Mouse (Mus musculus): Measurements from ENCODE around the gene Mymx. TPM values are rescaled to one million over a fixed set of nuclear protein-coding genes. Genes with fewer than 3 reads are reported as not detected.

Mymx gene
- total RNA-seq, 2 experiments from 2014 or later, result not detected

DNA sequence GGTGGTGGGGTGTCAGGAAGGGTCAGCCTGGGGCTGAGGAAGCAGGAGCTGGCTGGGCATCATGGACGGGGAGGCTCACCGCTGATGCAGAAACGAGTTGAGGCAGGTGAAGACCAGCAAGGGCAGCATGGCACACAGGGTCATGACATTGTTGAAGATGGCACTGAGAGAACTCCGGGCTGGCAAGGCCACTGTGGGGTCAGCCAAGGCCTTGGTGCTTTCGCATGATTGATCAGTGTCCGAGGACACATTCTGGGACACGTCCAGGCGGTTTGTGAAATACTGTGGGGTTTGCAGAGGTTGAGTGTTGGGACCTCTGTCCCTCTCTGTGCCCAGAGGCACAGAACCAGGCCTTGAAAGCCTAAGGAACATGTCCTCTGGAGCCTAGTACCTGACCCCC is 12.1 kb downstream of the Mymx start:
- DNase-seq, result no peak

DNA sequence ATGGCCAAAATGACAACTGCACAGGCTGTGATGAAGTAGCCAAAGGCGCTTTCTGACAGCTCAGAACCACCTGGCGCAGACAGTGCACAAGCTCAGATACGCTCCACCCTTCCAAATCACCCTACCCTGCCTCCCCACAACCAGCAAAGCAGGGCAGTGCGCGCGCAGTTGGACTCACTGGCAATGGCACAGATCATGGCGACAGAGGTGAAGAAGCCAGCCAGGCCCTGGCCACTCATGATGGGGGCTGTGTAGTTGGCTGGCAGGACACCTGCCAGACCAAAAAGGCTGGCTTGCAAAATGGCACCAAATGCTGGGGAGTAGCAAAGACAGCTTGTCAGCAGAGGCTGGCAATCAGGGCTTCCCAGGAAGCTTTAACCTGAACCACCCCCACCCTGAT is 12.7 kb downstream of the Mymx start:
- no peak for DNase-seq

DNA sequence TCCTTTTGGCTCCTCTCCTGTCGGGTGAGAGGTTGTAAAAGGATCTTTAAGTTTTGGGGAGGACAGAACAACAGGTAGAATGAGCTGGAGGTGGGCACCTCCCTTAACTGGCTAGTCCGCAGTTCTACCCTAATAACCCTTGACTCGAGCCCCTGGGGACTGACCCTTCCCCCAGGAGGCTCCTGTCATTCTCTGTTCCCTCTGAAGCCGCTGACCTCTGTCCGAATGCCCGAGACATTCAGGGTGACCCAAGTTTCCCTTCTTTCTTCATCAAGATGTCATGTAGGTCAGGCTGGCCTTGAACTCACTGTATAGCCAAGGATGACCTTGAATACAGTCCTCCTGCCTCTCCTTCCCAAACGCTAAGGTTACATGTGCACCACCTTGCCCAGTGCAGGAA is 13.5 kb downstream of the Mymx start:
- no peak for DNase-seq

DNA sequence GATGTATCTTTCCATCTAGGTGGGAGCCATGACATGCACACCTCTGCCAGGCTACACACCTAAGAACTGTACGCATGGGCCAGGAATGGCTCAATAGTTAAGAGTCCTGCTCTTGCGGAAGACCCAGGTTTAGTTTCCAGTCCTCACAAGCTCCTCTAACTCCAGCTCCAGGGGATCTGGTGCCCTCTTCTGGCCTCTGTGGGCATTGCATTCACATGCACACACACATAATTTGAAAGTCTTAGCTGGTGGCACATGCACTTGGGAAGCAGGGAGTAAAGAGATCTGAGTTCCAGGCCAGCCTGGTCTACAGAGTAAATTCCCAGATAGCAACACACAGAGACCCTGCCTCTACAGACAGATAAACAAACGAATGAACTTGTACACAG is 15.5 kb downstream of the Mymx start:
- DNase-seq, result peak; percentile 59

DNA sequence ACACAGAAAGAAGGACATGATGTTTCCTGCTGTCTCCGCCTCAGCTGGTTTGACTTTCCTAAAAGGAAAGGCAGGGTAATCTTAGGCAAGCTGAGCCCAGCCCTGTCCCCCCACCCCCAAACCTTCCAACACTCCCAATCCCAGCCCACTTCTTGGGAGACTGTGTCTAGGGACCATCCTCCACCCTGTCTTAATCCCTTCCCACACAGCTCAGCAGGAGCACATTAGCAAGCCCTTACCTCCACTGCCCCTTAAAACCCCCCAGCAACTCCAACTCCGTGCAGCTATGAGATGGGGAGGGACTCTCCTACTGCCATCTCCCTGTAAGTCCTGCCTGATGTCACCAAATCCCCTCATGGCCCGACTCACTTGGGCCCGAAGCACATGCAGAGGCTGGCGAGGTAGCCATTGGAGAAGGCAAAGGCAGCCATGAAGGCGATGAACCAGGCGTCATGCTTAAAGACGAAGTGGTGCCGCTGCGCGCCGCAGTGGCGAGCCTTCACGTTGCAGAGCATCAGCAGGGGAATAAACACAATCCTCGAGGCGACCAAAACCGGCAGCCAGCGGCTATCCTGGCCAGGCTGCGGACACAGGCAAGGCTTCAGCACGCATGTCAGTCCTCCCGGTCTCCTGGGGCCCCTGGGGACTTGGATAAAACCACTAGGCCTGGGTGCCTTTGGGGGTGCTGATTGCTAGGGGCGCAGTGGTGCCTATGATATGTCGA is 16.0 kb downstream of the Mymx start:
- no peak for DNase-seq

DNA sequence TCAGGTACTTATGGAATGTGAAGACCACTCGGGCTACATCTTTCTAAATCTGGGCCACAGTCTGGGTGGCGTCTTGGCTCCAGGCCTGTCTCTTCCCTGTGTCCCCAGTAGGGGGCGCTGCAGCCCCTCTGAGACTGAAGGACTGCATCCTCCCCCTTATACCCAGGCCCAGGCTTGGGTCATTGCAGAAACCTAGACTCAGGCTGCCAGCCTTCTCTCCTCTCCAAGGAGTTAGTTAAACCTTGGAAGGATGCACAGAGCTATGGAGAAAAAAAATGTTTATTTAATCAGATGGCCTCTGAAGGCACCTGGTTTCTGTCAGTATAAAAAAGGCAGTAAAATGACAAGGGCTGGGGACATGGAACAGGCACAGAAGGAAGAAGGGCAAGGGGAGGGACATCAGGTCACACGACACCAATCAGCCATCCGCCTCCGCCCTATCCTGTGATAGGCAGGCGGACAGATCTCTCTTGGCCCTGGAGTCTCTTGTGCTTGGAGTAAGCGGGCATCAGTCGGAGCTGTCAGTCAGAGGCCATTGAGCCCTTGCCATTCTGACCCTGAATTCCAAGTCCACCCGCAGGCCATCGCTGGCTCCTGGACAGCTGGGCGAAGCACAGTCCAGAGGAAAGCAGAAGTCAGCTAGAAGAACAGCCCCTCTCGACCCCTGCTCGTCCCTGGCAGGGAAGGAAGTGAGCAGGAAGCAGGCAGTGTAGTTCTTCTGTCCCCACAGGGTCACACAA is 16.8 kb downstream of the Mymx start:
- DNase-seq, result peak; percentile 92

DNA sequence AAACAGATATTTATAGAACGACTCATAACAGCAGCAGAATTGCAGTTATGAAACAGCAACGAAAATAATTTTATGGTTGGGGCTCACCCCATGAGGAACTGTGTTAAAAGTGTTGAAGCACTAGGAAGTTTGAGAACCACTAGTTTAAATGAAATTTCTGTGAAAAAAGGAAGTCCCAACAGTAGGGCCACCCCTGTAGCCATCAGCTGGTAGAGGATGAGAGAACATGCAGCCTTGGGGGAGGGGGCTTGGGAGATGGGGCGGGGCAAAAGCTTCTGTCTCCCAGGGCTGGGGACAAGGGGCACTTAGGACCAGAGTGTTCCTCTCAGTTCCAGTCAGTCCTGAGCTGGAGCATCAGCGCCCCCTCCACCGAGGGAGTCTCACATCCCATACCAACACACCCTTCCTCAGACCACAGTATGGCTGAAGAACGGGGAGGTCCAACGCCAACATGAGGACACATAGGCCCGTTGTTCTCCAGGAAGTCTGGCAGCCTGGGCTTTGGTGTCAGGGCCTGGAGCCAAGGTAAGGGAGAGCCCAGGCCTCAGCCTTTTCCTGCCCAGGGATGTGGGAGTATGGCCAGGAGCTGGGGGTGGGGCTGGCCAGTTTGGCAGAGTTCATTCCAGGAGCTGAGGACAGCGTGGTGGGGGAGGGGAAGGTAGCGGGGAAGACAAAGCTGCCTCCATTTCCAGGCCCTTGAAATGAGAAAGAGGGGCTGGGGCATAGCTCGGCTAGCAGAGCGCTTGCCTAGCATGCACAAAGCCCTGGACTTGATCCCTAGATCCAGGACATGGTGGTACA is 17.6 kb downstream of the Mymx start:
- DNase-seq, result peak; percentile 95

DNA sequence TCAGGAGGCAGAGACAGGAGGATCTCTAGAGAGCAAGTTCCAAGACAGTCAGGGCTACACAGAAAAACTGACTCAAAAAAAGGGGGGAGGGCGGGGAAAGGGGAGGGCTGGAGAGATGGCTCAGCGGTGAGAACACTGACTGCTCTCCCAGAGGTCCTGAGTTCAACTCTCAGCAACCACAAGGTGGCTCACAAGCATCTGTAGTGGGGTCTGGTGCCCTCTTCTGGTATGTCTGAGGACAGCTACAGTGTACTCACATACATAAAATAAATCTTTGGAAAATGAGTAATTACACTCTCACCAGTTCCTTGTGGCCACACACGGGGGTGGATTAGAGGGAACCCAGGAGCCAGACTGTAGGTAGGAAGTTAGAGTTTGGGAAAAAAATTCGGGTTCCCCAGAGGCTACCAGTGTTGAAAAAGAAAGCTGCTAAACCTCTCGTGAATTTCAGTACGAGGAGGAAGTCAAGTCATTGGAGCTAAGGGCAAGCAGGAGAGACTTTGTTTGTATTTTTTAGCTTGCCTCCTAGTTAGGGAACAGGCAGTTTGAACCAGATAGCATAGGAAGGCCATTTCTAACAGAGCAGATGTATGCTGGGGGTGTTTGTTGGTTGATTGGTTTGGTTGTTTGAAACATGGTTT is 19.1 kb downstream of the Mymx start:
- DNase-seq, result no peak

DNA sequence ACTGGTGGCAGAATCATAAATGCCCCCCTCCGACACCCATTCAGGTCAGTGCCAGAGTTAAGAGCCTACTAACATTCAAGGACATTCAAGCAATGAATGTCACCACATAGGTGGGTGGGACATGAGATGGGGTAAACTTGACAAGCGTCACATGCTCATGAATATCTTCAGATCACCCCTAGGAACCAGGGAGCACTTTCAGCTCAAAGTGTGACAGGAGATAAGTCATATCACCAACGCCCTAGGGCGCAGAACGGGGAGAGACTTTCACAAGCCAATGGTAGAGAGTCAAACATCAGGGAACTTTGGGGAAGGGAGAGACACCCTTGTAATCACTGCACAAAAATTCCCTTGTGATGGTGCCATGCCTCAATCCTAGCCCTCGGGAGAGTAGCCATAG is 19.7 kb downstream of the Mymx start:
- no peak for DNase-seq

DNA sequence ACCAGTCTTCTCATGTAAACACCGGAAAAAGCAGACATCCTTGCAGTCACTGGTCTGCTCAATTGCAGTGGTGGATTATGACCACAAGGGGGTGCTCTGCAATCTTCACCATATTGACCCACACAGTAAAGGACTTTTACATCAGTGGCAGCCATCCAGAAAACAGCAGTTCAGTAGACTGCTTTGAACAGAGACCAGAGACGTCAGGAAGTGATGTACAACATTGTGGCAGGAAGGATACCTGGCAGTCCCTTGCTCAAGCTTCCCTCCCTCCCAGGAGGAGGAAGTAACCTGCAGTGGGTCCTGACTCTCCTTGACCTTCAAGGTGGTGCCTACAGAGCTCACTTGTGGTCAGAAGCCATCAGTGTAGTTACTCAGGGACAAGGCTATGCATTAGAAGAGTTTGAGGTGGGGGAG is 20.3 kb downstream of the Mymx start:
- DNase-seq, result peak; percentile 87

DNA sequence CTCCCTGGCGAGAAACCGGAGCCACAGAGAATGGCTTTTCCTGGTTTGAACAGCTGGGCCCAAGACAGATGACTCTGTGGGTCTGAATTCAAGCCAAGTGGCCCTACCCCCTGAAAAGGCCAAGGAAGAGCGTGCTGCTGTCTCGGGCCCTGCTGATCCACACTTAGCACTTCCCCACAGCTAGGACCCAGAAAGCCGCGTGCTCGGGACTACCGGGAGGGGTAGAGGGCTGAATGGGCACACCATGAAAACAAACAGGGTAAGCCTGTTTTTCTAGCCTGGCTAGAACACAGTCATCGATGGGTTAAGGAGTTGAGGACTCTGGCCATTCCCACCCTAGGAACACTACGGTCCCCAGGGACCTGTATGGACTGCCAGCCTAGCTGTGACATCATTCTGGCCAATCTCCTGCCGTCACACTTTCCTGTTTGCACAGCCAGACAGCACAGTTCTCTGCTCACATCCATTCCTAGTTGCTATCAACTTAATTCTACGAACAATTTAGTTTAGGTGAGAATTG is 20.9 kb downstream of the Mymx start:
- DNase-seq, result peak; percentile 65

DNA sequence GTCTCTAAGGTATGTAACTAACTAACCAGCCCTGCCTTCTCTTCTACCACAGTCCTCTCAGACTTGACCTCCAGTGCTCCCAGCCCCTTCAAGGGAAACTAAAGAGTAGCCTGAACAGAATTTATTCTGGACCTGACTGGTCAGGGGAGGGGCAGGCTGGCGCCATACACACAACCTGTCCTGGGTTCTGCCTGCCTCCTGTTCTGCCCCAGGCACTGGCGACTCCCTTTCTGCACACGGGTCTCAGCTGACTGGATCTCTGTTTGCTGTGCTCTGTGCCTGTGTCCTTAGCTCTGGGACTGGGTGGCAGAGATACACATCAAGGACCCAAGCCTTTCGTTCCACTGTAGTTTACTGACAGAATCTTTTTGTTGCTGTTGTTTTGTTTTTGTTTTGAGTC is 22.3 kb downstream of the Mymx start:
- DNase-seq, result no peak

DNA sequence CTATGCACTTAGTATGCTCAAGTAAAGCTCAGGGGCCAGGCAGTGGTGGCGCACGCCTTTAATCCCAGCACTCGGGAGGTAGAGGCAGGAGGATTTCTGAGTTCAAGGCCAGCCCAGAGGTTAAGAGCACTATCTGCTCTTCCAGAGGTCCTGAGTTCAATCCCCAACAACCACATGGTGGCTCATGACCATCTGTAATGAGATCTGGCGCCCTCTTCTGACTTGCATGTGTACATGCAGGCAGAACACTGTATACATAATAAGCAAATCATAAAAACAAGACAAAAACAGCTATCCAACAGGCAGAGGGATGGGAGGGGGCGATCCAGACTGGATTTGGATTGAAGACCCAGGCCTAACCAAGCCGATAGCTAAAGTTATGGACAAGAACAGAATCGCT is 23.1 kb downstream of the Mymx start:
- no peak for DNase-seq

DNA sequence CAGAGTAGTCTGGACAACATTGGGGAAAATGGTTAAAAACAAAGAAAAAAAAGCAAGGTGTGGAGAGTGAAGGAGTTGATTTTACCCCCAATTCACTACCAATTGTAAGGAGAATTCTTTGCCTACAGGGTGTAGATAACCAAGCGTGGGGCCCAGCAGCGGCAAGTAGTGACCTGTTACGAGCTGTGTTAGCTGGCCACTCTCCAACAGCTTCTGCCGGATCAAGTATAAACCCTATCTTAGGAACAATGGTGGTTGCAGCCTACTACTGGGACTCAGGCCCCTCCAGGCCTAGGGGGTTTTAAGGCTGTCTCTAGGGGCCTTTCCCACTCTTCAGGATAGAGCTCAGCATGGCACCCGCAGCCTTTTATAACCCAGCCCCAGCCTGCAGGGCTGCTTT is 23.7 kb downstream of the Mymx start:
- no peak for DNase-seq

DNA sequence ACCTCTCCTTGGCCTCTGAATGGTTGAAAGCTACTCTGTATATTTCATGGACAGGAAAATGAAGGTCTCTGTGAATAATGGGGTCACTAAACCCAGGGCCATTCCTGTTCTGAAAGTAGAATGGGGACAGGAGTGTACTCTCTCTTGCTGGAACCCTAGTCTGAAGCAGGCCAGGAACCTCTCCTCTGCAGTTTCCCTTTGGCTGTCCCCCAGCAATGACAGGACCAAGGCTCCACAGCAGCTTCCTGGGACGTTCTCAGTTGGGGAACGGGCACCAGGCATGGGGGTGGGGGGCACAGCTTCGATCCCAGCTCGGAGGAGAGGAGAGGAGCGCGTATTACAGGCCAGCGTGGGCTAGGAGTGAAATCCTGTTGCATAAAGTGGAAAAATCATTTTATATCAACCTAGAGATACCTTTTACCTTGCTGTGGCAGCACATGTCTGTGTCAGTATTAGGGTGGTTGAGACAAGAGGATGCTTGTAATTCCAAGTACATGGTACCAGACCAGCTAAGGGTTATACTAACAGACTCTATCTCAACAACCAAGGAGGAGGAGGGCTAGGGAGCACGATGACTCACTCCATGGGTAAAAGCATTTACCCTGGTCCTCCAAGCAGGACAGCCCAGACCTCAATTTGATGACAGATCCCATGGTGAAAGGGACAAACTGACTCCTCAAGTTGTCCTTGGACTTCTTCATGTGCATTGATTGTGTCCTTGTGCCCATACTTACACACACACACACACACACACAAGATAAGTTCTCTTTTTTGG is 26.6 kb downstream of the Mymx start:
- no peak for DNase-seq

DNA sequence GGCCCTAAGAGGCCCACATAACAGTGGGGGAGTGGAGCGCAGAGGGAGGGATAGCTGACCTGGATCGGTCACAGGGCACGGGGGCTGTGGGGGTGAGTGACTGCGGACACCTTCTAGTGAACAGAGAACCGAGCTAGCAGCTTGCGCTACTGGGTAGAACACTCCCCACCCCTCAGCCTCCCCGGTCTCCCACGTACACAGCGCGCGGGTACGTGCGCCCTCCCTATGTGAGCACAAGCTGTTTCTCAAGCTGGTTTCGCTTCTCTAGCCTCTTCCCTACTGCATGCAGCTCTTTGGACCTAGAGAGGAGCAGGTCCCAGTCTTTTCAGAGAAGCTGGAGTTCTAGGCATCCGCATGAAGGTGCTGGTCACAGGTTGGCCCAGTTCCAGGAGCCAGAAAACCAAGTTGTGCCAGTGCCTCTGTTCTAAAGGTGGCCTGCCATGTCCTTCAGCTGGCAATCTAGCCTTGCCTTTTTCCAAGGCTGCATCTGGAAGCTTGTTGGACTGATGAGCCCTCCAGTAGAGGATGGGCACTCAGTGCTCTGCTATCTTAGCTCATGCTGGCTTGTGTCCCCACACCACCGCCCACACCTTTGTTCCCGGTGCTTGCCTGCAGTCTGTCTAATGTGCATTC is 27.7 kb downstream of the Mymx start:
- DNase-seq, result peak; percentile 70

DNA sequence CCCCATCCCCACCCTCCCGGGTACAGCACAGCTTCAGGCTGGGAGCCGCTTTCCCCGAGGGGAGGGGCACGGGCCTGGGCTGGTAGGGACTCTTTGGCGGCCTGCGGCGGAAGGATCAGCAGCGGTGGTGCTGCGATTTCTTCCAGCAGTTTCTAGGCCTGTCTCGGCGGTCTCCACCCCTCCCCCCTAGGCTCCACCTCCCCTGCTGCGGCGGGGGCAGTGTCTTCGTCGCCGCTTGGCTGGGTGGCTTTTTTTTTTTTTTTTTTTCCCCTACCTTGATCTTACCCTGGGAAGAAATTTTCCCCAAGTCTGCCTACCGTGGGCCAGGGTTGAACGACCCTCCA is 28.1 kb downstream of the Mymx start:
- DNase-seq, result peak; percentile 98

DNA sequence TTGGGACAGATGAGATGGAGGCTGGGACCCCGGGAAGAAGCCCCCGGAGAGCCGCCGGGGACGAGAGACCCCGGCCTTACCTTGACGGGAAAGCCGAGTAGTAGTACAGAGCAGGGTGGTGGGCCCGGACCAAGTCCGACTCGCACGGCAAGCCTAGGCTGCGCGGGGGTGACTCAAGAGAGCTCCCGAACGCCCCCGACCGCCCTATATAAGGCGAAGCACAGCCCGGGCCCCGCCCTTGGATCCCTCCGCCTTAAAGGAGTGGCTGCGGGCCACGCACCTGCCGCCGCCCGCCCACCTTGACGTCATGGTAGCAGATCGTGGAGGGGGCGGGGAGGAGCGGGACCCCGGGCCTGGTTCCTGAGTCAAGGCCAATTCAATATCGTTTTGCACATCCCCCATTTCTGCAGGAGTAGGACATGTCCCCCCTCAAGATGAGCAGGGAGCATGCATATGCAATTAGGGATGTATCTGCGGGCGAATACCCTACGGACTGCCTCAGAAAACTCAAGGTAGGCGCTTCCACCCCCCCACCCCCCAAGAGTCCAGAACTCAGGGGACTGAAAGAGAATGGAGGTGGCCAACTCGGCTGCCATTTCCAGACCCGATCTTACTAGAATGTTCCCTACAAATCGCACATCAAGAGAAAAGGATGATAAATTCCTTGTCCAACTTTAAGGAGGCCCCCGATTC is 28.7 kb downstream of the Mymx start, which contains the start of gene Hsp90ab1:
Hsp90ab1 (minus strand) TSS at position 185 of the 693 bp plus-strand sequence.
- DNase-seq, result peak; percentile 99

DNA sequence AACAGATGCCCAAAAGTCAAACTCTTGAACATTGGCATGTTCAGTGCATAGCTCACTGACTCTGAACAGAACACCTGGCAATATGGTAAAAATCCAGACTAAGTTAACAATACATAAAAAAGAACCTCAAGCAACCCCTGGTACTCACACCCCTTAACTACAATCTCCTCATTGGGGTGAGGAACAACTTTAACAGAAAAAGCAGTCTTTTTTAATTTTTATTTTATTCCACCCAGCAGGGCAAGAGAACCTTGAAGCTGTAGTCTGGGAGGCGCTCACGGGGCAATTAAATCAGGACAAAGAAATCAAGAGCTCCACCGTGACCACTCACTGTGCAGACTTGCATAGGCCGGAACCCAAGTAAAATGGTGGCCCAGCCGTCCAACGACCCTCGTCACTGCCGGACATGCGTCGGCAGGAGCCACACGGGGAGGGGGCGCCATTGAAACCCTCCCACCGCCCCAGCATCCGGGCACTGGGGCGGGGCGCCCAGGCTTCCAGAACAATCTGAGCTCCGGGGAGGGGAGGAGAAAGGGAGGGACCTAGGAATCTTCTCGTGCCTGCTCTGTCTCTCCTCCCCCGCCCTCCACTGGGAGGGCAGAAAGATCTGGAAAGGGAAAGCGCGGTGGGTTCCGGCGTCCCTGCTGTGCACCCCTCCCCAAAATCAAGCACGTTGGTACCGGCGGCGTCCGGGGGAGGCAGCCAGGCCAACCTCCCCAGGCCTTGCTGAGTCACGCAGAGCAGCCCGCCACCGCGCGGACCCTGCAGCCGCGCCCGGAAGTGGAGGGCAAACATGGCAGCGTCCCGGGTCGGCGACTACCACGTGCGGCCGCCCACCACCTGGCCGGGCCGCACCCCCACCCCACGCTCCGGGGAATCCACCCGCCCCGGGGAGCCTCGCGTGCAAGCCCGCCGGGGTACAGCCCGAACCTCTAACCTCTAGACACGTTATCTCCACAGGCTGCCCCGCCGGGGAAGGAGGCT is 29.5 kb downstream of the Mymx start:
- DNase-seq, result peak; percentile 89

Measured in heart, postnatal 4 days (tissue).